Mouse (Mus musculus) thymus, postnatal 0 days (tissue): ENCODE results near the gene Erich3. TPM values are rescaled to one million over a fixed set of nuclear protein-coding genes. Genes with fewer than 3 reads are reported as not detected.

Experiments used
- DNase-seq: peaks from one replicate; pipeline ENCODE4 v3.0.0-alpha.2; 2015; ENCODE audit warnings: low spot score
- polyA plus RNA-seq: library from polyadenylated mRNA; unstranded; fragments of >200 nt; fragmentation: Nextera tagmentation; extraction: Ambion mirVana; gene quantifications from 2 replicates; pipeline ENCODE4 v1.2.1, GENCODE M21; 2015

Gene Erich3
- polyA plus RNA-seq, 1 experiment from 2014 or later: 0.44 TPM

- DNase-seq: no peak
Measured at GRCm38 (mm10) chr3:154766321-154766720, 102.7 kb downstream of the Erich3 start.

GRCm38 (mm10) chr3:154771651-154772050 is 108.0 kb downstream of the Erich3 start:
- DNase-seq: no peak

- no peak for DNase-seq
Measured at GRCm38 (mm10) chr3:154778836-154779595, 115.4 kb downstream of the Erich3 start.

- no peak for DNase-seq
Measured at GRCm38 (mm10) chr3:154786354-154786753, 122.7 kb downstream of the Erich3 start.

GRCm38 (mm10) chr3:154787611-154788010 is 124.0 kb downstream of the Erich3 start:
- no peak for DNase-seq

- DNase-seq: no peak
Measured at GRCm38 (mm10) chr3:154793571-154793970, 129.9 kb downstream of the Erich3 start.

- no peak for DNase-seq
Measured at GRCm38 (mm10) chr3:154798806-154799205, 135.1 kb downstream of the Erich3 start.

GRCm38 (mm10) chr3:154800454-154800853 is 136.8 kb downstream of the Erich3 start:
- no peak for DNase-seq

- no peak for DNase-seq
Measured at GRCm38 (mm10) chr3:154800888-154801429, 137.3 kb downstream of the Erich3 start.

- DNase-seq: no peak
Measured at GRCm38 (mm10) chr3:154806626-154807025, 143.0 kb downstream of the Erich3 start.

- DNase-seq: no peak
Measured at GRCm38 (mm10) chr3:154810273-154810870, 146.7 kb downstream of the Erich3 start.

GRCm38 (mm10) chr3:154811281-154811680 is 147.6 kb downstream of the Erich3 start:
- DNase-seq: no peak

- DNase-seq: no peak
Measured at GRCm38 (mm10) chr3:154811833-154812232, 148.2 kb downstream of the Erich3 start.

GRCm38 (mm10) chr3:154812893-154813292 is 149.2 kb downstream of the Erich3 start:
- DNase-seq: no peak

GRCm38 (mm10) chr3:154815606-154816005 is 151.9 kb downstream of the Erich3 start:
- no peak for DNase-seq

- no peak for DNase-seq
Measured at GRCm38 (mm10) chr3:154816231-154816630, 152.6 kb downstream of the Erich3 start.

- no peak for DNase-seq
Measured at GRCm38 (mm10) chr3:154816801-154817625, 153.4 kb downstream of the Erich3 start.
